Comparison of ENCODE assay signal across 10 mouse cellular contexts in genomic region chr12:51741690-51742089, GRCm38 (mm10). TPM values are rescaled to one million over a fixed set of nuclear protein-coding genes. Genes with fewer than 3 reads are reported as not detected.
DNase-seq lines count a peak whose midpoint lies in the region; ATAC-seq and TF ChIP-seq lines count a peak whose summit lies in the region.
"Had no signal": no experiment of that assay in that cellular context is flagged by ENCODE, and none has a peak within 500 bp of the region (broad histone marks: within the 10 kb centered on the region; RNA-seq: fewer than 3 reads in every experiment).

No protein-coding gene starts in this region.

- no peak overlapping the region for H3K4me2 ChIP-seq in hindbrain, embryonic 12.5 days (replicated peaks)
- H3K4me2 ChIP-seq: embryonic facial prominence, embryonic 12.5 days; limb, embryonic 15.5 days had no signal

- H3K27ac ChIP-seq in hindbrain, embryonic 10.5 days, result no peak overlapping the region
- no peak overlapping the region for H3K27ac ChIP-seq in hindbrain, embryonic 12.5 days
- H3K27ac ChIP-seq in ES-Bruce4 (ENCODE audit: insufficient read depth, low read length), result no peak overlapping the region
- H3K27ac ChIP-seq: embryonic facial prominence, embryonic 12.5 days; limb, embryonic 15.5 days had no signal

- ATAC-seq in hindbrain, embryonic 12.5 days (ENCODE audit: low FRiP score), result no peak

- peak; percentile 65 for TF ChIP-seq CTCF in ES-Bruce4 (IDR thresholded peaks at IDR 0.05; ENCODE audit: low read depth, low read length)

- no peak overlapping the region for H3K4me3 ChIP-seq in hindbrain, embryonic 10.5 days
- H3K4me3 ChIP-seq in hindbrain, embryonic 12.5 days, result no peak overlapping the region
- no peak overlapping the region for H3K4me3 ChIP-seq in ES-Bruce4 (ENCODE audit: low read depth, low read length)
- H3K4me3 ChIP-seq: embryonic facial prominence, embryonic 12.5 days; limb, embryonic 15.5 days had no signal

- no peak for TF ChIP-seq EP300 in ES-Bruce4 (IDR thresholded peaks at IDR 0.05; ENCODE audit: insufficient read depth, low read depth, low read length)

- DNase-seq in hindbrain, embryonic 10.5 days (ENCODE audit: low spot score), result peak; percentile 22
- DNase-seq in 3134 (ENCODE audit: extremely low read depth, insufficient read length, low spot score), result peak; percentile 15
- DNase-seq in embryo, embryonic 10 days (ENCODE audit: low spot score), result peak; percentile 17
- DNase-seq in kidney, postnatal 4 days, result peak; percentile 69 to 72
- peak; percentile 33 to 76 for DNase-seq in spleen, postnatal 4 days (ENCODE audit: low spot score in 2 of 2)
- no peak for DNase-seq in left cerebral cortex, postnatal 10 days (ENCODE audit: extremely low spot score in 1 of 2, low spot score in 2 of 2)

- no peaks in the 10 kb centered on the region for H3K4me1 ChIP-seq in hindbrain, embryonic 10.5 days (replicated peaks)
- H3K4me1 ChIP-seq in hindbrain, embryonic 12.5 days, result no peaks in the 10 kb centered on the region
- H3K4me1 ChIP-seq in ES-Bruce4 (ENCODE audit: control insufficient read depth, insufficient read depth, low read length), result no peaks in the 10 kb centered on the region
- H3K4me1 ChIP-seq: embryonic facial prominence, embryonic 12.5 days; limb, embryonic 15.5 days had no signal

- H3K36me3 ChIP-seq in hindbrain, embryonic 10.5 days, result peaks cover 54% of the 10 kb centered on the region
- H3K36me3 ChIP-seq in hindbrain, embryonic 12.5 days, result peaks cover 46% of the 10 kb centered on the region
- peaks cover 27% of the 10 kb centered on the region for H3K36me3 ChIP-seq in ES-Bruce4 (ENCODE audit: control insufficient read depth, insufficient read depth, low read length, poor library complexity, severe bottlenecking)

- H3K9me3 ChIP-seq in hindbrain, embryonic 10.5 days, result no peaks in the 10 kb centered on the region
- no peaks in the 10 kb centered on the region for H3K9me3 ChIP-seq in hindbrain, embryonic 12.5 days (replicated peaks)
- H3K9me3 ChIP-seq in ES-Bruce4 (replicated peaks; ENCODE audit: control insufficient read depth, insufficient read depth, low read length, poor library complexity, severe bottlenecking), result no peaks in the 10 kb centered on the region
- H3K9me3 ChIP-seq: embryonic facial prominence, embryonic 12.5 days; limb, embryonic 15.5 days had no signal

- H3K9ac ChIP-seq in hindbrain, embryonic 12.5 days, result no peak overlapping the region
- H3K9ac ChIP-seq in ES-Bruce4 (ENCODE audit: low read depth, poor library complexity, severe bottlenecking), result no peak overlapping the region
- H3K9ac ChIP-seq: embryonic facial prominence, embryonic 12.5 days; limb, embryonic 15.5 days had no signal

- WGBS in hindbrain, embryonic 10.5 days, result 86% methylated on average over 6 of the region's 6 CpGs
- 85% methylated on average over 6 of the region's 6 CpGs for WGBS in hindbrain, embryonic 12.5 days

- intact Hi-C loops in left cerebral cortex, postnatal 10 days (cut with DNase I), result loop anchor here (5.0 kb wide), 1 partner anchor 74 kb away; no protein-coding TSS in a partner anchor

- no peak for TF ChIP-seq POLR2A in ES-Bruce4 (IDR thresholded peaks at IDR 0.05; ENCODE audit: insufficient read depth, low read length)

- H3K27me3 ChIP-seq in hindbrain, embryonic 10.5 days (ENCODE audit: insufficient read depth, poor library complexity, severe bottlenecking), result no peaks in the 10 kb centered on the region
- no peaks in the 10 kb centered on the region for H3K27me3 ChIP-seq in hindbrain, embryonic 12.5 days
- H3K27me3 ChIP-seq in ES-Bruce4 (ENCODE audit: control insufficient read depth, insufficient read depth, low read length, poor library complexity, severe bottlenecking), result no peaks in the 10 kb centered on the region
- H3K27me3 ChIP-seq: embryonic facial prominence, embryonic 12.5 days; limb, embryonic 15.5 days had no signal

RNA-seq across cellular contexts. Expression of gene Strn3, which starts 50.0 kb away (rescaled TPM):
- polyA plus RNA-seq in hindbrain, embryonic 10.5 days (2016; fragmentation: Nextera tagmentation; extraction: Ambion mirVana), result 39.2 and 41.6 TPM in 2 replicates
- polyA plus RNA-seq in hindbrain, embryonic 12.5 days (2016; fragmentation: Nextera tagmentation; extraction: Ambion mirVana), result 57.8 and 63.1 TPM in 2 replicates
- 106 and 109 TPM in 2 replicates for polyA plus RNA-seq in ES-Bruce4 (2011; ENCODE audit: insufficient read depth, insufficient read length, low read depth, missing spikeins)
- total RNA-seq in left cerebral cortex, postnatal 10 days (2021), result 10 to 100 TPM; 79.3 to 81.5 TPM

RNA-seq across cellular contexts. Expression of gene Ap4s1, which starts 50.9 kb away (rescaled TPM):
- 38.6 and 48.6 TPM in 2 replicates for polyA plus RNA-seq in hindbrain, embryonic 10.5 days (2016; fragmentation: Nextera tagmentation; extraction: Ambion mirVana)
- polyA plus RNA-seq in hindbrain, embryonic 12.5 days (2016; fragmentation: Nextera tagmentation; extraction: Ambion mirVana), result 49.2 and 50.1 TPM in 2 replicates
- 10.2 and 11.3 TPM in 2 replicates for polyA plus RNA-seq in ES-Bruce4 (2011; ENCODE audit: insufficient read depth, insufficient read length, low read depth, missing spikeins)
- total RNA-seq in left cerebral cortex, postnatal 10 days (2021), result 10 to 100 TPM; 44.0 to 44.5 TPM

Comparison
In these comparisons a context has a peak if more than half of its experiments do, and no peak if none do; other contexts are left out.
1. DNase-seq: peak in hindbrain, embryonic 10.5 days (single experiment), 3134 (single experiment), embryo, embryonic 10 days (single experiment), kidney, postnatal 4 days (2 of 2) and spleen, postnatal 4 days (2 of 2); none in left cerebral cortex, postnatal 10 days (0 of 2).